Mouse (Mus musculus): ENCODE data around the gene Lbr. TPM values are rescaled to one million over a fixed set of nuclear protein-coding genes. Genes with fewer than 3 reads are reported as not detected.

Lbr gene
- 24.0 and 31.2 TPM in 2 replicates for polyA plus RNA-seq (2012; rRNA removed)

GRCm38 (mm10) chr1:181842781-181843180 lies at the start of gene Lbr:
Lbr (minus strand) TSS chr1:181843046.
- TF ChIP-seq POLR2A (IDR thresholded peaks at IDR 0.05; ENCODE audit: borderline replicate concordance, extremely low read depth, insufficient read depth, insufficient read length, poor library complexity, severe bottlenecking): no peak
- TF ChIP-seq CTCF (IDR thresholded peaks at IDR 0.05; ENCODE audit: borderline replicate concordance, extremely low read depth, insufficient read depth, insufficient read length): no peak
- DNase-seq (ENCODE audit: low read depth): peak; percentile 68

GRCm38 (mm10) chr1:181889670-181890069 lies 46.8 kb upstream of the Lbr start:
- DNase-seq (ENCODE audit: low read depth): no peak
- no peak for TF ChIP-seq POLR2A (IDR thresholded peaks at IDR 0.05; ENCODE audit: borderline replicate concordance, extremely low read depth, insufficient read depth, insufficient read length, poor library complexity, severe bottlenecking)
- no peak for TF ChIP-seq CTCF (IDR thresholded peaks at IDR 0.05; ENCODE audit: borderline replicate concordance, extremely low read depth, insufficient read depth, insufficient read length)

GRCm38 (mm10) chr1:181888801-181889200 lies 46.0 kb upstream of the Lbr start:
- peak; percentile 92 for DNase-seq (ENCODE audit: low read depth)
- TF ChIP-seq CTCF (IDR thresholded peaks at IDR 0.05; ENCODE audit: borderline replicate concordance, extremely low read depth, insufficient read depth, insufficient read length) (peak; percentile 100), POLR2A (IDR thresholded peaks at IDR 0.05; ENCODE audit: borderline replicate concordance, extremely low read depth, insufficient read depth, insufficient read length, poor library complexity, severe bottlenecking) (no peak)

- TF ChIP-seq POLR2A (IDR thresholded peaks at IDR 0.05; ENCODE audit: borderline replicate concordance, extremely low read depth, insufficient read depth, insufficient read length, poor library complexity, severe bottlenecking): no peak
- TF ChIP-seq CTCF (IDR thresholded peaks at IDR 0.05; ENCODE audit: borderline replicate concordance, extremely low read depth, insufficient read depth, insufficient read length): peak; percentile 52; the same call in 1 of the 2 replicates
- peak; percentile 86 for DNase-seq (ENCODE audit: low read depth)
Measured at GRCm38 (mm10) chr1:181881532-181881931, 38.7 kb upstream of the Lbr start.

- no peak for DNase-seq (ENCODE audit: low read depth)
- peak; percentile 29; the same call in 1 of the 2 replicates for TF ChIP-seq CTCF (IDR thresholded peaks at IDR 0.05; ENCODE audit: borderline replicate concordance, extremely low read depth, insufficient read depth, insufficient read length)
- no peak for TF ChIP-seq POLR2A (IDR thresholded peaks at IDR 0.05; ENCODE audit: borderline replicate concordance, extremely low read depth, insufficient read depth, insufficient read length, poor library complexity, severe bottlenecking)
Measured at GRCm38 (mm10) chr1:181880752-181881325, 38.0 kb upstream of the Lbr start.

- no peak for DNase-seq (ENCODE audit: low read depth)
- TF ChIP-seq POLR2A (IDR thresholded peaks at IDR 0.05; ENCODE audit: borderline replicate concordance, extremely low read depth, insufficient read depth, insufficient read length, poor library complexity, severe bottlenecking): no peak
- no peak for TF ChIP-seq CTCF (IDR thresholded peaks at IDR 0.05; ENCODE audit: borderline replicate concordance, extremely low read depth, insufficient read depth, insufficient read length)
Measured at GRCm38 (mm10) chr1:181878436-181878835, 35.6 kb upstream of the Lbr start.

- TF ChIP-seq CTCF (IDR thresholded peaks at IDR 0.05; ENCODE audit: borderline replicate concordance, extremely low read depth, insufficient read depth, insufficient read length) (no peak), POLR2A (IDR thresholded peaks at IDR 0.05; ENCODE audit: borderline replicate concordance, extremely low read depth, insufficient read depth, insufficient read length, poor library complexity, severe bottlenecking) (no peak)
- no peak for DNase-seq (ENCODE audit: low read depth)
Measured at GRCm38 (mm10) chr1:181877088-181877487, 34.2 kb upstream of the Lbr start.

GRCm38 (mm10) chr1:181876656-181877055 lies 33.8 kb upstream of the Lbr start:
- no peak for DNase-seq (ENCODE audit: low read depth)
- TF ChIP-seq POLR2A (IDR thresholded peaks at IDR 0.05; ENCODE audit: borderline replicate concordance, extremely low read depth, insufficient read depth, insufficient read length, poor library complexity, severe bottlenecking): no peak
- TF ChIP-seq CTCF (IDR thresholded peaks at IDR 0.05; ENCODE audit: borderline replicate concordance, extremely low read depth, insufficient read depth, insufficient read length): no peak

- TF ChIP-seq CTCF (IDR thresholded peaks at IDR 0.05; ENCODE audit: borderline replicate concordance, extremely low read depth, insufficient read depth, insufficient read length): no peak
- no peak for TF ChIP-seq POLR2A (IDR thresholded peaks at IDR 0.05; ENCODE audit: borderline replicate concordance, extremely low read depth, insufficient read depth, insufficient read length, poor library complexity, severe bottlenecking)
Measured at GRCm38 (mm10) chr1:181873086-181873920, 30.5 kb upstream of the Lbr start.

GRCm38 (mm10) chr1:181872639-181873038 lies 29.8 kb upstream of the Lbr start:
- no peak for DNase-seq (ENCODE audit: low read depth)
- TF ChIP-seq CTCF (IDR thresholded peaks at IDR 0.05; ENCODE audit: borderline replicate concordance, extremely low read depth, insufficient read depth, insufficient read length) (no peak), POLR2A (IDR thresholded peaks at IDR 0.05; ENCODE audit: borderline replicate concordance, extremely low read depth, insufficient read depth, insufficient read length, poor library complexity, severe bottlenecking) (no peak)

More at GRCm38 (mm10) chr1:181873086-181873920, 30.5 kb upstream of the Lbr start:
- DNase-seq (ENCODE audit: low read depth): no peak

GRCm38 (mm10) chr1:181866429-181867280 lies 23.8 kb upstream of the Lbr start:
- DNase-seq (ENCODE audit: low read depth): no peak
- no peak for TF ChIP-seq CTCF (IDR thresholded peaks at IDR 0.05; ENCODE audit: borderline replicate concordance, extremely low read depth, insufficient read depth, insufficient read length)
- TF ChIP-seq POLR2A (IDR thresholded peaks at IDR 0.05; ENCODE audit: borderline replicate concordance, extremely low read depth, insufficient read depth, insufficient read length, poor library complexity, severe bottlenecking): no peak
